Mouse (Mus musculus) kidney, adult 2 months (tissue): ENCODE results near the gene Kif2a.

Experiments used
- CTCF ChIP-seq: fragments of 200-500 bp; conservative IDR thresholded peaks from 2 replicates; pipeline ENCODE4 v1.5.1; 2011; ENCODE audit warnings: low read depth, mild to moderate bottlenecking, control low read depth, low read length, moderate library complexity, mixed read lengths; ENCODE audit not compliant: insufficient read depth, insufficient read length
- POLR2A ChIP-seq: fragments of 200-500 bp; IDR thresholded peaks from one replicate; pipeline ENCODE4 v1.6.1; 2011; ENCODE audit warnings: low read depth, low read length, control low read depth

GRCm38 (mm10) chr13:107042551-107042950 lies 20.6 kb upstream of the Kif2a start:
- TF ChIP-seq POLR2A (no peak), CTCF (no peak)
